Mouse (Mus musculus): ENCODE results near the gene Zdhhc17.

Gene Zdhhc17

DNA sequence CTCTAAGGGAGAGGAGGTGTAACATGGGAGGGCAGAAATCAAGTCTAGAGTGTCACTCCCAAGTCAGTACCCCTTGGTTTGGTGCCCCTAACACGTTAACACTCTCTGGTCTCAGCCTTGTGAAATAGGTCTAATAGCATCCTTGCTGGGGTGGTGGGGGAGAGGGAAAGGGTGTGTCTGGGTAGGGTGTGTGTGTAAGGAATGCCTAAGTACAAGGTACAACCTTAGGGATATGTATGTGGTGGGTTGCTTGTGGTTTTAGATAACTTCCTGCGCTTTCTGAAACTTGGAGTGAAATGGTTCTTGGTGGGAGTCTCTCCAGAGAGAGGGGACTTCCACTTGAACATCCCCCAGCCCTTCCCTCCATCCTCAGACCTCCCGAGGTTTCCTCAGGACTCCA, 88.0 kb downstream of the Zdhhc17 start:
- DNase-seq (ENCODE audit: low spot score in 2 of 2) = no peak

DNA sequence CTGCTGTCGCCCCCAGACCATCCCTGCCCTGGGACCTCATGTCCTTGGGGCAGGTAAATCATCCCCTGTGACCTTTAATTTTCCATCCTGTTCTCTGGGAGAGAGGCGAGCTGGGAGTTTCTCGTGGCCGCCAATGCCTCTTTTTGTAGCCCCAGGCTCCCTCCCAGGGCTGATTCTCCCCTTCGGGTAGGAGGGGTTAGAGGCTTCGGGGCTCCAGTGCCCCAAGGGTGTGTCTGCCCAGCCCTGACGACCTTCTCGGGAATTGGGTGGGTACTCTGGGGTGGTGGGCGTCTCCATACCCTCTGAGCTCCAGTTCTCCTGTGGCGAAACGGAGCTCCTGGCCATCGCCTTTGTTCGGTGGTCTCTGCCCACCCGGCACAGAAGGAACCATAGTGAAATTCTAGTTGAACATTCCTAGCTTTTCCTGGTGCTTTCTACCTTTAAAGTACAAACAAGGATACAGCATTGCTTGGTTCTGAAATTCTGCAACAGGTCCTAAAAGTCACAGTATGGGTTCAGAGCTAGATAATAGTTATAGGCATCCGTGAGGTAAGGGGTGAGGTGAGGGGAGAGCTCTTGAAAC, 89.5 kb downstream of the Zdhhc17 start:
- DNase-seq (ENCODE audit: low spot score in 2 of 2) = no peak

DNA sequence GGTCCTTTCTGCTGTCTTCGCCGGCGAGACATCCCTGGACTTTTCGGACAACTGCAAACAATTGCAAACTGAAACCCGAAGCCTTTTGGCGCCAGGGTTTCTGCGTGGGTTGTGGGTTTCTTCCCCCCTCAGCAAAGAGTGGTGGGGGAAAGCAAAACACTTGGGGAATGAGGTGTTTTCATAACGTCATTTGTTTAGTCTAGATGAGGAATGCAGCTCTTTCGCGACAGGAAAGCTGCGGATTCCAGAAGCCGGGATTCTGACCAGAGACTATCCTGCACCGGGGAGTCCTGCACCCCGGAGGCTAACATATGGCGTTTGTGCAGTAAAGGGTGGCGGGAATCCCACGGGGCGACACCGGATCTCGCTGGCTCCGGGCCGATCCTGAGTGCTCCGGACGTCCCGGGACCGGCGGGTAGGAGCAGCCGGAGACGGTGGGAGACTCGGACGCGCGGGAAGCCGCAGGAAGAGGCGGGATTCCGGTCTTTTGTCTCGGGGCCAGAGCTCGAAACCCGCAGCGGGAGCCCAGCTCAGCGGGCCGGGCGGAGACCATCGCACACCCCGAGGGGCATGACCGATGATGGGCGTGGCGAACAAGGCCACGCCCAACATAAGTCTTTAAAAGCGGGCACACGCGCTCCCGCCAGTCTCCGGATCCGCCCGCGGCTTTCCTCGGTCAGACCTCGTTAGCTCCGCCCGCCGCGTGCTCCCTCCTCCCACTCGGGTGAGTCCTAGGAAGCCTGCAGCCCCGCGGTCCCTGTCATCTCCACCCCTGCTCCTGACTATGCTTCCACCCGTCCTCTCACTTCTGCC, 90.2 kb downstream of the Zdhhc17 start, which contains the start of gene Csrp2:
Gene Csrp2, plus strand, starts transcription at position 259 of the 813 bp plus-strand sequence.
- DNase-seq (ENCODE audit: low spot score in 2 of 2) = peak; percentile 38 to 66

DNA sequence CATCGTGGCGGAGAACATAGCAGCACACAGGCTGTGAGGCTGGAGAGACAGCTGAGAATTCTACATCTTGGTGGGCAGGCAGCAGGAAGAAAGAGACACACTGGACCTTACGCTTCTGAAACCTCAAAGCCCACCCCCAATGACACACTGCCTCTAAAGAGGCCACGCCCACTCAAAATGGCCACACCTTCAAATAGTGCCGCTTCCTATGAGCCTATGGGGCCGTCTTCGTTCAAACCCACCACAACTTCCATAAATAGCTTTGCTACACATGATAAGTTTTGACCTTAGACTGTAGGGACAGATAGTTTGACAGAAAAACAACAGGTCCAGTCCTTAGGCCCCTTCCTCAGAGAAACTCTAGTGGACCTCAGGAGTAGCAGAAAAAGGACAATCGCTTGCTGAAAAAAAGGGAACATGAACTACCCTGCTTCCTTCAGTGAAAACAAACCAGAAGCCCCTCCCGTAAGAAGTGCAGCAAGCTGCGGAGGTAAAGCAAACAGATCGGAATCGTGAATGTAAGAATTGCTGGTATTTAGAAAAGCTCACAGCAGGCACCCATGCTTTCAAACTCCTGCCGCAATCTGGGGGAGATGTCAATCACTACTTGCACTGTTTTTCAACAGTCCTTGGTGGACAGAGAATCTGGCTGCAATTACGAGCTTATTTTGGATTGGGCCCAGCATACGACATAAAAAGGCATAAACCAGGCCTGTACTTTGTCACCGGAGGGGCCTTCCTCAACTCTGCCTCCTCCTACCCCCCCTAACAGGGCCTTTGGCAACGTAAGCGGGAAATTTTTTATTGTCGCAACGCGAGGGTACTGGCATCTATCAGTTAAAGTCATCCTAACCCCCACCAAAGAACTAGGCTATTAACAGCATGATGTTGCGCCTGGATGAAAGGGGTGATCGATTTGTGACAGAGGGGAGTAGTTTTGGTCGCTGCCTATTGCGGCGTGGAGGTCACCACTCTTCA, 91.2 kb downstream of the Zdhhc17 start:
- peak; percentile 5 to 54 for DNase-seq (ENCODE audit: low spot score in 2 of 2)

DNA sequence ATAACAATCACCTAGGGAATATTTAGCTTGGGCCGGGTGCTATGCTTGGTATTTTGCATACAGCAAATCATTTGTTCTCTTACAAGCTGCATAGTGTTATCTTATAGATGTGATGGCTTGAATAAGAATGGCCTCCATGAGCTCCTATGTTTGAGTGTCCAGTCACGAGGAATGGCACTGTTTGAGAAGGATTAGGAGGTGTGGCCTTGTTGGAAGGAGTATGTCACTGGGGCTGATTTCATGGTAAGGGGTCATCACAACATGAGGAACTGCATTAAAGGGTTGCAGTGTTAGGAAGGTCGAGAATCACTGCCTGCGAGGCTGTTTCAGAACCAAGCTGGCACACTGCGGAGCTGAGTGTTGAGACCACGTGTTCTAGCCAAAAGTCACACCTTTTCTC, 92.4 kb downstream of the Zdhhc17 start:
- DNase-seq (ENCODE audit: low spot score in 2 of 2) = no peak

DNA sequence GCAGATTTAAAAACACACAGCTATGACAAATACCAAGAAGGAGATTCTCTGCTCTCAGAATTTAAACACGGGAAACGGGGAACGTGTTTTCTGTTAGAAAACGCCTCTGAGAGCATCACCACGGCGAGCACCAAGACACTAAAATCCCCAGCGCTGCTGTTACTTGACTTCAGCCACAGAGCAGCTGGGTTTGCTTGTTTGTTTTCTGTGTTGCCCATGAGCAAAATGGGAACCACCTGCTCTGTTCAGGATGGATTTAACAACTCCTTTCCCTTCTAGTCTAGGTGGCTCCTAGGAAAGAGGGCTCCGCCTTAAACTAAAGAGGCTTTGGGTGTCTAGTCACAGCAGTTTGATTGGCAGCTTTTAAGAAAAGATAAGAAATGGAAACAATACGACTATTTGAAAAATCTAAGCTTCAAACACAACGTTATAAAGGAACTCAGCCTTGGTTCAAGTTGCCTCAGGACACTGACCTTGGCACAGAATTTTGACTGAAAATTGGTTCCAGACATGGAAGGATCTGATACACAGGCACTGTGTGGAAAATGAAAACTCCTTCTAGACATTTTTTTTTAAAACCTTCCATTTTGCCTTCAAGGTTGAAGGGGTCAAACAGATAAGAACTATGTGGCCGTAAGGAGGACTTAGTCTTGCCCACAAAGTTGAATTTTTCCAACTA, 93.1 kb downstream of the Zdhhc17 start:
- no peak for DNase-seq (ENCODE audit: low spot score in 2 of 2)

DNA sequence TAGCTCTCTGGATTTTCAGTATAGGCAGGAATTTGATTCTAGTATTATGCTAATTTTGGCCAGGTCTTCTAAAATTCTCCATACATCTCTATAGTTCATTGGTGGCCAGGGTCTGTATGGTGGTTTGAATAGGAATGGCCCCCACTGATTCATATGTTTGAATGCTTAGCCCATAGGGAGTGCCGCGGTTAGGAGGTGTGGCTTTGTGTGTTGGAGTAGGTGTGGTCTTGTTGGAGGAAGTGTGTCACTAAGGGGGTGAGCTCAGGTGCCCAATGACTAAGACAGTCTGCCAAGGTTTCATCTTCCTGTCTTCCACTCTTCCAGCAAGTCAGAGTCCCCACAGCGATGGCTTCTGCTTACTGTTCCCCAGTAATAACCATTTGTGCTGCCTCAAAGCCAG, 106.1 kb downstream of the Zdhhc17 start:
- no peak for DNase-seq (ENCODE audit: low spot score in 2 of 2)

DNA sequence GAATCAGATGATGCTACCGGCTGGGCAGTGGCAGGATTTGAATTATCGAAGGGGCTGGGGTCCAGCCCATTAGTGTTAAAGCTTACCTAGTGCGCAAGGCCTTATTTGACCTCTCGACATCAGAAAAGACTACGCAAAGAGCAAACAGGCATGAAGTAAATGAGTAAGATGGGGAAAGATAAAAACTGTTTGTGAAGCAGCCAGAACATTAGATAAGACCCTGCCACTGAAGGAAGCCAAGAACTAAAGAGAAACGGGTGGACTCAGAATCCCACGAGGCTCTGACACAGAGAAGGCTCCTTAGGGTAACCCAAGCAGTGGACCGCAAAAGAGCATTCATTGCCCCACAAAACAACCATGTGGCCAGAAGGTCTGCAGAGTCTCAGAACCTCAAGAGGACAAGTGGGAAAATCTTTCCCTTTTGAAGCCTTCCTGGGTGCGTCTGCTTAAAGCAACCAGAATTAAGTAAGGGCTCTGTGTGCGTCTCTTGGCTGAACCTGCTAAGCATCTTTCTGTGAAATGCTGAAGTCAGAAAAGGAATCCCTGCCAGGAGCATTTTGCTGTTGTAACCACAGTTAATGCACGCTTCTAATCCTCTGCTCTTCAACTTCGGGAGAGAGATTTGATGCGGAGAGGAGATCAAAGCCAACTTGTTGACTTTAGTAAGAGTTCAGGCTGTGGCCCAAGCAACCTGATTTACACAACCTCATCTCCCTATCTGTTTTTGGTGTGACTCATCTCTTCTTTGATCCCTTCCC, 110.0 kb downstream of the Zdhhc17 start:
- no peak for DNase-seq (ENCODE audit: low spot score in 2 of 2)
